Mouse (Mus musculus) urinary bladder, adult 18-20 months (tissue): Measurements from ENCODE around the gene Prpf19.

Experiments
- DNase-seq, 2 experiments: peaks; one replicate each; pipeline ENCODE4 v3.0.0; 2022; ENCODE audit warnings: low spot score in 2 of 2, mixed read lengths in 2 of 2

Prpf19 gene

DNA sequence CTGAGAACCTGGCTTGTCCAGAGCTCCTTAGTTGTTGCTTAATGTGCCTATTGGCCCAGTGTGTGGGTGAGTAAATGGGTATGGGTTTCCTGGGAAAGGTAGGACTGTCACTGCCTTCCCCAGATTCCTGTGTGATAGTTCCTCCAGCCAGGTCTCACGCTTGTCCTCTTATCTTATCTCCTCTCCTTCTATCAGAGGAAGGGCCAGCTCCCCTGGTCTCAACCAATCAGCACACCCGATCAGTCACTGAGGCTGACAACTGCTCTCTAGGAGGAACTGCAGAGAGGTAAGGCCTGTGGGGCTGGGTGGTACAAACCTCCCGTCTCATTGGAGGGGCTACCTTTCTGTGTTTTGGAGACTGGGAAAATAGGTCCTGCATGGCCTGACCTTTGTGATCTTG, 43.7 kb downstream of the Prpf19 start:
- DNase-seq, result no peak

- peak; percentile 37 to 40 for DNase-seq
Observed at GRCm38 (mm10) chr19:10940097-10940800, 45.2 kb downstream of the Prpf19 start.

GRCm38 (mm10) chr19:10940801-10941457, 45.9 kb downstream of the Prpf19 start:
- DNase-seq, result no peak

DNA sequence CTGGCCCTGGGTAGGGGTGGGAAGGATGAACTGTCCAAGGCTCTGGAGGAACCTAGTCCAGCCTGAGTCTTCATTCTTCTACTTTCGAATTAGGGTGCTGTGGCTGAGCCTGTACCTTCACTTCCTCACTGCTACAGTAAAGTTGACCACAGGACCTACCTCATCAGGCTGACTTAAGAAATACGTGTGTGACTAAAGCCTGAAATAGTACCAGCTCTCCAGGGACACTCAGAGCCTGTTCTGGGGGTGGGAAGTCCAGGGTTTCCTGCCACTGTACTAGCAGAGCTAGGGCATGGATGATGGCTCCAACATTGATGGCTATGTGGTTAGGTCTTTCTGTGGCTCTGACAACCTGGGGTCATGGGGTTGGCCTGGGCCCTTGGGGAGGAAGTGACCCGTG, 48.9 kb downstream of the Prpf19 start:
- no peak for DNase-seq

DNA sequence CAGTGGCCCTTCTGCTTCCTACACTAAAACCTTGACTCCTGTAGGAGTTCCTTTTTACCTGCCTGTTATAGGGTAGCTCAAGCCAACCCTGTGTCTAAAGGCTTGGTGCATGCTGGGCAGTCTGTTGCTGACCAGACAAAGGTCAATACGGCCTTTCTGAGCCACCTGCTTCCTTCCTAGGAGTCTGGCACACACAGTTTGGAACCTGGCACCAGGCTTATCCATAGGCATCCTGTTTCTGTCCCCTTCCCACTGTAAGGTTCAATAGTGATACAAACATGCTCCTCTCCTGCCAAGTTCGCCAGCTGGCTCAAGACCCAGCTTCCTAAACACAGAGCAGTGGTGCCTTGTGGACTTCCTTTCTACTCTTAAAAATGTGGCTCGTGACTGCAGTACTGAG, 51.5 kb downstream of the Prpf19 start:
- no peak for DNase-seq

DNA sequence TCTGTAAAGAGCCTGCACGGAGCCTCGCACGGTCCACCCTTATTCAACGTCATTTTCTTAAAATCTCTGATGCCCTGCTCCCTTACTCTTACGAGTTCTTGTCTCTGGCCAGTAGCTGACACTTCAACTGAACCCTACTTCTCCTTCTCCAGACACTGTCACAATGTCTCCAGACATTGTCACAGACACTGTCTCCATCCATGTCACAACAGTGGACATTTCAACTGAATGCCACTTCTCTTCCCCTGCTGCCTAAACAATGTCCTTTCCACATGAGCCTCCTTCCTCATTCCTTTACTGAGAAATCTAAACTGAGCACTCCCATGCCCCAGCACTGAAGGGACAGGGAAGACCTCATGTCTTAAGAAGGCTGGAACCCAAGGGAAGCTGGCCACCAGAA, 52.2 kb downstream of the Prpf19 start:
- no peak for DNase-seq

GRCm38 (mm10) chr19:10948416-10948815, 53.4 kb downstream of the Prpf19 start:
- DNase-seq, result no peak

GRCm38 (mm10) chr19:10949112-10949511, 54.1 kb downstream of the Prpf19 start, which contains the start of gene Ccdc86:
Gene Ccdc86, minus strand, starts transcription at chr19:10949266.
- peak; percentile 87 to 92 for DNase-seq

- DNase-seq, result no peak
Observed at GRCm38 (mm10) chr19:10949558-10949957, 54.5 kb downstream of the Prpf19 start.

DNA sequence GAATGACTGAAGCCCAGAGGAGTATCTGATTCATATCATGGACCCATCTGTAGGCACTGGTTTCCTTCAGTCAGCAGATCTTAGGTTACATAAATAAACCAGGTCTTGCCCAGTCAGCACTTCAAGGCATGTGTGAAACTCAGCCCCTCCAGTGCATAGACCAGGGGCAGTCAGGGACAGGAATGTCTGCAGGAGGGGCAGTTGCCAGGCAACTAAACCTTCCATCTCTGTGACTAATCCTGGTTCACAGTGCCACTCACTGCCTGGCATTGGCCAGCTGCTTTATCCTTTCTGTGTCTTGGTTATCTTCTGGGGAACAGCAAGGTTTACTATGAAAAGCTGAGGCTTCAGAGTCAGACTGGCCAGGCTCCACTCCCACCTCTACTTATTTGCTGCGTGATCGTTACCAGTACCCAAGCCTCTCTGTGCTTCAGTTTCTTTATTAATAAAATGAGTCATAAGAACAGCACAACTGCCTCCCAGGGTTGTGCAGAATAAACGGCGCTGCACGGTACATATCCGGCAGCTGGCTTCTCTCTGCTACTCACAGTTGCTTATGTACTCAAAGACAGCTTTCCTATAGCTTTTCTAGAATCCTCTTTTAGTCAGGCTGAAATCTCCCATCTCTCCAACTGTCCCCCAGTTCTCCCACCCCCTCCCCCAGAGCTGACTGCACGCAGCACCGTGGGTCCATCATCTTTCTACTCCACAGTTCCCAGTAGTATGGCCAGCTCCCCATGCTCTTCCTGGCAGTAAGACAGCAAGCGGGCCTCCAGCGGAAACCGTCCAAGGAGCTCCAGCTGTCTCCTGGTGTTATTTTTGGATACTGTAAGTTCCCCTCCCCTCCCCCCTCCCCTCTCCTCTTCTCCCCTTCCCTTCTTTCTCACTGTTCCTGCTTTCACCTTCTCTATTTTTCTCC, 57.2 kb downstream of the Prpf19 start:
- no peak for DNase-seq
